Mouse (Mus musculus): ENCODE measurements at regions not wholly inside any gene's neighbourhood (a gene's known extent, or its start where the extent isn't known, plus 50 kb on each side); places are given as distances from the start of the nearest gene placed in this dataset.

GRCm38 (mm10) chr9:43981376-43981775 lies 61.8 kb upstream of the Thy1 start:
- TF ChIP-seq EP300 (IDR thresholded peaks at IDR 0.05) (no peak), CTCF (IDR thresholded peaks at IDR 0.05) (no peak)
- ATAC-seq (no peak), DNase-seq (ENCODE audit: low spot score) (no peak)
- H3K9me3 ChIP-seq (ENCODE audit: low read length): no peaks in the 10 kb centered on the region
- no peaks in the 10 kb centered on the region for H3K36me3 ChIP-seq (ENCODE audit: insufficient read depth, low read length)
- WGBS: 26% methylated on average over 8 of the region's 8 CpGs
- H3K4me3 ChIP-seq (ENCODE audit: low read depth, low read length): no peak overlapping the region
- H3K27ac ChIP-seq (ENCODE audit: low read length): no peak overlapping the region
- H3K4me1 ChIP-seq (ENCODE audit: insufficient read depth, low read depth, low read length): no peaks in the 10 kb centered on the region
- H3K27me3 ChIP-seq (replicated peaks; ENCODE audit: insufficient read depth, low read length): no peaks in the 10 kb centered on the region
- H3K4me2 ChIP-seq (replicated peaks; ENCODE audit: low read depth, low read length): no peak overlapping the region
- no peak overlapping the region for H3K9ac ChIP-seq (replicated peaks; ENCODE audit: low read depth)

GRCm38 (mm10) chr9:43982359-43982889 lies 60.8 kb upstream of the Thy1 start:
- H3K4me1 ChIP-seq (ENCODE audit: insufficient read depth, low read depth, low read length): no peaks in the 10 kb centered on the region
- no peak overlapping the region for H3K4me3 ChIP-seq (ENCODE audit: low read depth, low read length)
- WGBS: 62% methylated on average over 5 of the region's 5 CpGs
- no peak overlapping the region for H3K27ac ChIP-seq (ENCODE audit: low read length)
- H3K36me3 ChIP-seq (ENCODE audit: insufficient read depth, low read length): no peaks in the 10 kb centered on the region
- ATAC-seq (no peak; the same call in 1 of the 2 replicates), DNase-seq (ENCODE audit: low spot score) (no peak)
- TF ChIP-seq CTCF (IDR thresholded peaks at IDR 0.05): no peak
- TF ChIP-seq EP300 (IDR thresholded peaks at IDR 0.05): no peak
- H3K9me3 ChIP-seq (ENCODE audit: low read length): no peaks in the 10 kb centered on the region
- H3K27me3 ChIP-seq (replicated peaks; ENCODE audit: insufficient read depth, low read length): no peaks in the 10 kb centered on the region
- no peak overlapping the region for H3K9ac ChIP-seq (replicated peaks; ENCODE audit: low read depth)
- H3K4me2 ChIP-seq (replicated peaks; ENCODE audit: low read depth, low read length): no peak overlapping the region

GRCm38 (mm10) chr9:43983220-43983619 lies 60.0 kb upstream of the Thy1 start:
- ATAC-seq (no peak), DNase-seq (ENCODE audit: low spot score) (no peak)
- H3K27me3 ChIP-seq (replicated peaks; ENCODE audit: insufficient read depth, low read length): no peaks in the 10 kb centered on the region
- H3K4me2 ChIP-seq (replicated peaks; ENCODE audit: low read depth, low read length): no peak overlapping the region
- no peaks in the 10 kb centered on the region for H3K36me3 ChIP-seq (ENCODE audit: insufficient read depth, low read length)
- 58% methylated on average over 2 of the region's 2 CpGs for WGBS
- H3K9me3 ChIP-seq (ENCODE audit: low read length): no peaks in the 10 kb centered on the region
- no peak overlapping the region for H3K4me3 ChIP-seq (ENCODE audit: low read depth, low read length)
- no peak overlapping the region for H3K27ac ChIP-seq (ENCODE audit: low read length)
- H3K9ac ChIP-seq (replicated peaks; ENCODE audit: low read depth): no peak overlapping the region
- no peaks in the 10 kb centered on the region for H3K4me1 ChIP-seq (ENCODE audit: insufficient read depth, low read depth, low read length)
- no peak for TF ChIP-seq EP300 (IDR thresholded peaks at IDR 0.05)
- no peak for TF ChIP-seq CTCF (IDR thresholded peaks at IDR 0.05)

DNA sequence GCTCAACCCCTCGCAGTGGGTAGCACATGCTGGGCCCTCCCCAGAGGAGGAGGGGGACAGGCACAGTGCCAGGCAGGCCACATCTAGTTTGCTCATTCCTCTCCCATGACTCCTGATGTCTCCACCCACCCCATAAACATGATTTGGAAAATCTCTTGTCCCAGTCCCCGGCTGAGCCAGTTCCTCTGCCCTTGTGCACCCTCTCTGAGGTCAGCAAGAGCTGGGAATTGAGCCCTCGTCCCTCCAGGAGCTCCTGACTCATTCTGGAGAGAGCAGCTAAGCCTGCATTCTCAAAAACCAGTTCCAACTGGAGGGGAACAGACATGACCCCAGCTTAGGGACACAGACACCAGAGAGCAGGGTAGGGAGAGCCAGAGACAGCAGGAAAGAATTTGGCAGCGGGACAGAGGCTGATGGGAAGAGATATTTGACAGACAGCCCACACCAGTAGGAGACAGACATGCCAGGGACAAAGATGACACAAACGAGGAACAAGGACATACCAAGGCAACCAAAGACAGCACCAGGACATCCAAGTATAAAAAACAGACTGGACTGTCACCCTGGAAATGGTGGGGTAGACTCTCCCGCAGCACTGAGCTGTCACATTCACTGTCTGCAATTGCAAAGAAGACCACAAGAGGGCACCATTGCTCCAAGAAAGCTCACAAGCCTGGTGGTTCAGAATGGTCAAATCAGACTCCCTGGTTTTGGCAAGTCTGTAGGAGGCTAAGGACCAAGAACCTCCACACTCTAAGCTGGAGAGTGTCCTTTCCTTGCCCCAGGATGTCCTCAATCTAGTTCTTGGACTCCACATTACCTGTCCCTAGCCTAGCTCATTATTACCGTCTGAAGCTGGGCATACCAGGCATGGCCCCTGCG lies 58.8 kb upstream of the Thy1 start:
- H3K27ac ChIP-seq (ENCODE audit: low read length): no peak overlapping the region
- 41% methylated on average over 8 of the region's 8 CpGs for whole genome bisulfite sequencing
- no peaks in the 10 kb centered on the region for H3K4me1 ChIP-seq (ENCODE audit: insufficient read depth, low read depth, low read length)
- H3K9ac ChIP-seq (replicated peaks; ENCODE audit: low read depth): no peak overlapping the region
- H3K27me3 ChIP-seq (replicated peaks; ENCODE audit: insufficient read depth, low read length): no peaks in the 10 kb centered on the region
- H3K4me3 ChIP-seq (ENCODE audit: low read depth, low read length): no peak overlapping the region
- ATAC-seq (peak; percentile 77), DNase-seq (ENCODE audit: low spot score) (peak; percentile 85)
- no peak overlapping the region for H3K4me2 ChIP-seq (replicated peaks; ENCODE audit: low read depth, low read length)
- TF ChIP-seq CTCF (IDR thresholded peaks at IDR 0.05) (peak; percentile 94), EP300 (IDR thresholded peaks at IDR 0.05) (no peak)
- H3K36me3 ChIP-seq (ENCODE audit: insufficient read depth, low read length): no peaks in the 10 kb centered on the region
- H3K9me3 ChIP-seq (ENCODE audit: low read length): no peaks in the 10 kb centered on the region

DNA sequence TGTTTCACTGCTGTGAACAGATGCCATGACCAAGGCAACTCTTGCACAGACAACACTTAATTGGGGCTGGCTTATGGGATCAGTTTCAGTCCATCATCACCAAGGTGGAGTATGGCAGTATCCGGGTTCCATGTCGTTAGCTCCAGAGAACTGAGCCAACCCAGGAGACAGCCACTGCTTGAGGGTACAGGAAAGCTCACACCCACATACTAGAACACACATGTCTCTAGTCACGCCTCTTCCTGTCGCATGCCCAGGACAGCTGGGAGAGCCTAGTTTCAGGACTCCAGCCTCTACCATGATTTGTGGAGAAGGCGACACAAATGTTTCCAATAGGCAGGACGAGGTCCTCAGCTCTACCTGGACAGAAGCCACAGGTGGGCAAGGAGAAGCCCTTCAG lies 55.2 kb upstream of the Thy1 start:
- Histone ChIP-seq H3K27me3 (replicated peaks; ENCODE audit: insufficient read depth, low read length) (no peaks in the 10 kb centered on the region), H3K4me1 (ENCODE audit: insufficient read depth, low read depth, low read length) (no peaks in the 10 kb centered on the region), H3K4me2 (replicated peaks; ENCODE audit: low read depth, low read length) (no peak overlapping the region), H3K4me3 (ENCODE audit: low read depth, low read length) (no peak overlapping the region), H3K9me3 (ENCODE audit: low read length) (no peaks in the 10 kb centered on the region), H3K9ac (replicated peaks; ENCODE audit: low read depth) (no peak overlapping the region), H3K27ac (ENCODE audit: low read length) (no peak overlapping the region), H3K36me3 (ENCODE audit: insufficient read depth, low read length) (no peaks in the 10 kb centered on the region)
- DNase-seq (ENCODE audit: low spot score) (no peak), ATAC-seq (no peak)
- WGBS: 73% methylated on average over 6 of the region's 6 CpGs
- TF ChIP-seq EP300 (IDR thresholded peaks at IDR 0.05): no peak
- TF ChIP-seq CTCF (IDR thresholded peaks at IDR 0.05): no peak

DNA sequence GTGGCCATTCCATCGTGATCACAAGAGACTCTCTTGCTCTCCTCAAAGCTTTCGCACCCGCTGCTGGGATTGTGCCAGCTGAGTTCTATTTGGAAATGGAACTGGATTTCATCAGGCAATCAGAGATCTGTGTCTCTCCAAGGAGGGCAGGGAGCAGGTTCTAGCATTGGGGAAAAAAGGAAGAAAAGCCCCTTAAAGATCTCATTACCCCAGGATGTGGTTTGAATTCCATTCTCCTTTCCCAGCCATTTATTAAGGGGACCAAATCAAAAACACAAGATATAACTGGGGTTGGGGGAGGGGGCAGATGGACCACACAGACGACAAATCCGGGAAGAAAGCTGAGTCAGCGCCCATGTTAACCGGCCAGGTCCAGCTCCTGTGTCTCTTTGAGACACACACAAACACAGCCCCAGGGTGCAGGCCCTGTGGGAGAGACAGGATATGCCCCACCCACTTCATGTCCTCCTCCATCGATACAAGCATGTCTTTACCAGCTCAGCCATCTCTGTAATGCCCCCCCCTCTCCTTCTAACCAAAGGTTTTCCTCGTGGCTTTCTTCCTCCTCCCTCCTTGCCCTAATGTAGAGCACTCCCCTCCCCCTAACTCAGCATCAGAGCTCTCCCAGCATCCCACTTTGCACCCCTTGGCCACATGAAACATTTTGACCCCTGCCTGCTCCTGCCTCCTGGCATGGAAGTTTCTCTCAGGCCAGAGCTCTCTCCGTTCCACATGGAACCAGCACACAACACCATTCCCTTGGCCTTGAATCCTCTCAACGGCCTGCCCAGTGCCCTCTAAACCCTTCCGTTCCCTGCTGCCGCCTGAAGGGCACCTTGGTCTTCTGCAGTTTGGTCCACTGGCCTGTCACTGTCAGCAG lies 54.0 kb upstream of the Thy1 start:
- H3K27me3 ChIP-seq (replicated peaks; ENCODE audit: insufficient read depth, low read length): no peaks in the 10 kb centered on the region
- H3K36me3 ChIP-seq (ENCODE audit: insufficient read depth, low read length): no peaks in the 10 kb centered on the region
- no peak overlapping the region for H3K27ac ChIP-seq (ENCODE audit: low read length)
- ATAC-seq (no peak), DNase-seq (ENCODE audit: low spot score) (no peak)
- no peaks in the 10 kb centered on the region for H3K4me1 ChIP-seq (ENCODE audit: insufficient read depth, low read depth, low read length)
- H3K4me3 ChIP-seq (ENCODE audit: low read depth, low read length): no peak overlapping the region
- TF ChIP-seq CTCF (IDR thresholded peaks at IDR 0.05): no peak
- TF ChIP-seq EP300 (IDR thresholded peaks at IDR 0.05): no peak
- H3K4me2 ChIP-seq (replicated peaks; ENCODE audit: low read depth, low read length): no peak overlapping the region
- no peak overlapping the region for H3K9ac ChIP-seq (replicated peaks; ENCODE audit: low read depth)
- H3K9me3 ChIP-seq (ENCODE audit: low read length): no peaks in the 10 kb centered on the region
- WGBS: 41% methylated on average over 13 of the region's 13 CpGs

Measured in lung, postnatal 0 days (tissue).